Mouse (Mus musculus): Measurements from ENCODE around the gene Pan2.

DNA sequence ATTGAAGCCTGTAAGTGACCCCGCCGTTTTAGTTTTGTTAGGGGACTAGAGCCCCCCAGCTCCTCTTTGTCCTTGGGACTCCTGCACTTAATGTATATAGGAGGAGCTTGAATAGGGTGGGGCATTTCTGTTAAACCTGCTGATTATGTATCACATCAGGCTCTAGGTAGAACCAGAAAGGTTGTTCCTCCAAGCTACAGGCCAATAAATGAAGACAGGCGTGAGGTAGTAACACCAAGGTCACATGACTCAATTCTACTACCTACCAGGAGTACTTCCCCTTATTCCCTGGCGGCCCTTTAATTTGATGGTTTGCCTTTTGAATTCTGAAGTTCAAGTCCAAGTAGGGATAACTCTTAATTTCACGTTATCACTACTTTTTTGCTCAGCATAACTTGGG lies 35.3 kb downstream of the Pan2 start:
- TF ChIP-seq POLR2A (IDR thresholded peaks at IDR 0.05; ENCODE audit: borderline replicate concordance, extremely low read depth, insufficient read depth, insufficient read length, poor library complexity, severe bottlenecking) (no peak), CTCF (IDR thresholded peaks at IDR 0.05; ENCODE audit: borderline replicate concordance, extremely low read depth, insufficient read depth, insufficient read length) (no peak)

Data from brain, embryonic 14.5 days (tissue).